Mouse (Mus musculus) cerebellum, adult 2 months (tissue): ENCODE results near the gene Pou4f1. TPM values are rescaled to one million over a fixed set of nuclear protein-coding genes. Genes with fewer than 3 reads are reported as not detected.

Experiments
- DNase-seq, 2 experiments: peaks; one replicate each; pipeline ENCODE4 v3.0.0; 2021
- H3K27ac ChIP-seq: fragments of 200-500 bp; 2 replicates; pipeline ENCODE4 v1.5.1; 2012; ENCODE audit warnings: low read length, control low read depth, inconsistent platforms; ENCODE audit not compliant: insufficient read depth
- H3K27me3 ChIP-seq: fragments of 200-500 bp; 2 replicates; pipeline ENCODE4 v1.6.1; 2012; ENCODE audit warnings: inconsistent platforms, mild to moderate bottlenecking, low read length, moderate library complexity; ENCODE audit not compliant: control insufficient read depth, insufficient read depth
- H3K4me1 ChIP-seq: fragments of 200-500 bp; 2 replicates; pipeline ENCODE4 v1.6.1; 2011; ENCODE audit warnings: low read length; ENCODE audit not compliant: control insufficient read depth, insufficient read depth
- H3K4me3 ChIP-seq: fragments of 200-500 bp; replicated peaks from 2 replicates; pipeline ENCODE3; 2011; ENCODE audit warnings: mild to moderate bottlenecking, low read depth, low read length, control low read depth; ENCODE audit not compliant: insufficient read depth
- CTCF ChIP-seq: fragments of 200-500 bp; IDR thresholded peaks from 2 replicates; pipeline ENCODE4 v1.5.1; 2011; ENCODE audit warnings: low read depth, mild to moderate bottlenecking, control low read depth, low read length, moderate library complexity, borderline replicate concordance; ENCODE audit not compliant: insufficient read depth
- POLR2A ChIP-seq: fragments of 200-500 bp; IDR thresholded peaks from 2 replicates; pipeline ENCODE4 v1.6.1; 2011; ENCODE audit warnings: low read length, control low read depth, borderline replicate concordance; ENCODE audit not compliant: insufficient read depth
- WGBS: fragments of 180-500 bp; shearing (Covaris S2); methylation state at CpG from one replicate; pipeline ENCODE4 v1.1.7; 2018; 5-methylcytosine and 5-hydroxymethylcytosine counted together
- polyA plus RNA-seq: library from polyadenylated mRNA; depleted of rRNA; stranded (reverse); fragments of >200 nt; gene quantifications from 2 replicates; pipeline ENCODE4 v1.2.3, GENCODE M21; 2012

The Pou4f1 gene
- polyA plus RNA-seq, 1 experiment = 0.61 TPM

DNA sequence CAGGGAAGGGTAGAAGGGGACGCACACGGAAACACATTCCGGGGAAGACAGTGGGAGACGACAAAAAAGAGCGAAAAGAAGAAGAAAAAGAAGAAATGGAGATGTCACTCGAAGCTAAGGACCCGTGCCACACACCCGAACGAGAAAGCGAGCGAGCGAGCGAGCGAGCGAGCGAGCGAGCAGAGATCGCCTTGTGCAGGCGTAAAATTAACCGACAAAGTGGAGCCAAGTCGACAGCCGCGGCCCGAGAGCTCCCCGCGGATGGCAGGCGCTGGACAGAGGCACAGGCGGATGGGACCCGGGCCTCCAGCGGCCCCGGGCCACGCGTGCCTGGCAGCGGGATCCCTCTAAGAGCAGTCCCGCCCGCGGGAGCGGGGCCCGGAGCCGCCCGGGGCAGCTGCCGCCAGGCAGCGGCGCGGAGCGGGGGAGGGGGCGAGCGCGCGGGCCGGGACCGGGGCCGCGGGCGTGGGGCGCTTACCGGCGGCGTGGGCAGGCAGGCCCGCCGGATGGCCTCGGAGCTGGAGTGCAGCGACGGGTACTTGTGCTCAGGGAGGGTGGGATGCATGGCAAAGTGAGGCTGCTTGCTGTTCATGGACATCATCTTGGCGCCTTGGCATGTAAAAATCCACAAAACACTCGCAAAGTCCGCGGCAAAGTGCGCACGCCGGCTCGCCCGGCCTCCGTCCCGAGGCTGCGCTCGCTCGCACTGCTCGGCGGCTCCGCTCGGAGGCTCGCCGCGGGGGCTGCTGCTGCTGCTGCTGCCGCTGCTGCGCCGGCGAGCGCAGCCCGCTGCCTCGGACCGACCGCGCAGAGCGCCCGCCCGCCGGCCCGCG lies 450 bp downstream of the Pou4f1 start:
- no peak overlapping the region for H3K27ac ChIP-seq
- H3K4me3 ChIP-seq = peak overlapping the region; percentile 10
- 2% methylated on average over 90 of the region's 101 CpGs for WGBS

DNA sequence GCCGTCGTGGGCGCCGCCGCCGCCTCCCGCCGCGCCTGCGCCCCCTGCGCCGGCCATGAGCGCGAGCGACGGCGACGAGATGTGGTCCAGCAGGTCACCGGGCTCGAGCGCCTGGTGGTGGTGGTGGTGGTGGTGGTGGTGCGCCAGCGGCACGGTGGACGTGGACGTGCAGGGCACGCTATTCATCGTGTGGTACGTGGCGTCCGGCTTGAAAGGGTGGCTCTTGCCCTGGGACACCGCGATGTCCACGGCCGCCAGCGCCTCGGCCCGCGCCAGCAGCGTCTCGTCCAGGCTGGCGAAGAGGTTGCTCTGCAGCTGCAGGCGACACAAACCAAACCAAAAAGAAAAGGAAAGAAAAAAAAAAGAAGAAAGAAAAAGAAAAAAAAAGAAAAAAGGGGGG lies 1.2 kb downstream of the Pou4f1 start:
- Histone ChIP-seq H3K4me1 (no peaks in the 10 kb centered on the region), H3K4me3 (no peak overlapping the region), H3K27ac (no peak overlapping the region), H3K27me3 (peaks cover 25% of the 10 kb centered on the region)
- DNase-seq = no peak
- TF ChIP-seq CTCF (no peak), POLR2A (no peak)
- 5% methylated on average over 39 of the region's 43 CpGs for WGBS

More for the DNA sequence above, 450 bp downstream of the Pou4f1 start:
- no peak for DNase-seq
- peaks cover 26% of the 10 kb centered on the region for H3K27me3 ChIP-seq
- TF ChIP-seq POLR2A (no peak), CTCF (no peak)
- H3K4me1 ChIP-seq = no peaks in the 10 kb centered on the region

DNA sequence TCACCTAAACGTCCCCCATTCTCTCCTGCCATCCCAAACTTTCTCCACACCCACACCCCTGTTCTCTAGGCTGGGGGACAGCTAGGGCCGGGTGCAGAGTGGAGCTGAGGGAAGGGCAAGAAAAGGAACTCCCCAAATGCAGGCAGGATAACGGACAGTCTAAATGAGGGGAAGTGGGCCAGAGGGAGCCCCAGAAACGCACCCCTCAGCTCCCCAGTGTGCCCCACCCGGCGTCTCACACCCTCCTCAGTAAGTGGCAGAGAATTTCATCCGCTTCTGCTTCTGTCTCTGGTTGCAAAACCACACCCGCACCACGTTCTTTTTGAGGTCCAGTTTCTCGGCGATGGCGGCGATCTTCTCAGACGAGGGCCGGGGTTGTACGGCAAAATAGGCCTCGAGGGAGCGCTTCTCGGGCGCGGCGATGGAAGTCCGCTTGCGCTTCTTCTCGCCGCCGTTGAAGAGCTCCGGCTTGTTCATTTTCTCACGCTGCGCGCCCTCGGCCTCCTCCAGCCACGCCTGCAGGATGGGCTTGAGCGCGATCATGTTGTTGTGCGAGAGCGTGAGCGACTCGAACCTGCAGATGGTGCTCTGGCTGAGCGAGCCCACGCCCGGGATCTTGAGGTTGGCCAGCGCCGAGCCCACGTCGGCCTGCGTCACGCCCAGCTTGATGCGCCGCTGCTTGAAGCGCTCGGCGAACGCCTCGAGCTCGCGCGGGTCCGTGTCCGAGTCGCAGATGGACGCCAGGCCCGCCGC lies 2.1 kb downstream of the Pou4f1 start:
- 3% methylated on average over 64 of the region's 64 CpGs for WGBS
- TF ChIP-seq POLR2A = no peak
- Histone ChIP-seq H3K4me3 (no peak overlapping the region), H3K27ac (no peak overlapping the region), H3K27me3 (peaks cover 30% of the 10 kb centered on the region), H3K4me1 (no peaks in the 10 kb centered on the region)
- DNase-seq = no peak

DNA sequence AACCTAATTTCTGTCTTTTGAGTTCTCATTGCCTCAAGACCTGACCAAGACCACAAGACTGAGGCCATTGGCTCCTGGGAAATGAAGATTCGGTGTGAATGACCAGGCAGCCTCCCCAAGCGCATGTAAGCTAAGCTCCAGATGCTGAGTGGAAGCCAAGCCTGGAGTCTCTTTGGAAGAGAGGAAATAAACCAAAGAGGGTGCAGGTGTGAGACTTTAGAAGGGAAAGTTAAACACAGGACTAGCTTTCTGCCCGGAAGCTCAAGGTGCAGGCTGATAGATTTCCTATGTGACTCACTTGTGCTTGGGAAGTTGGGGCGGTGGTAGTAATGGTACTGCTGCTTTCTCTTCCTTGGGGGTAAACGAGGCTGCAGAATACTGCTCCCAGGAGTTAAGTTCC lies 3.0 kb downstream of the Pou4f1 start:
- Histone ChIP-seq H3K4me1 (no peaks in the 10 kb centered on the region), H3K27ac (no peak overlapping the region), H3K27me3 (peaks cover 33% of the 10 kb centered on the region), H3K4me3 (no peak overlapping the region)
- WGBS = 30% methylated on average over 5 of the region's 5 CpGs
- no peak for TF ChIP-seq POLR2A
- DNase-seq = no peak

DNA sequence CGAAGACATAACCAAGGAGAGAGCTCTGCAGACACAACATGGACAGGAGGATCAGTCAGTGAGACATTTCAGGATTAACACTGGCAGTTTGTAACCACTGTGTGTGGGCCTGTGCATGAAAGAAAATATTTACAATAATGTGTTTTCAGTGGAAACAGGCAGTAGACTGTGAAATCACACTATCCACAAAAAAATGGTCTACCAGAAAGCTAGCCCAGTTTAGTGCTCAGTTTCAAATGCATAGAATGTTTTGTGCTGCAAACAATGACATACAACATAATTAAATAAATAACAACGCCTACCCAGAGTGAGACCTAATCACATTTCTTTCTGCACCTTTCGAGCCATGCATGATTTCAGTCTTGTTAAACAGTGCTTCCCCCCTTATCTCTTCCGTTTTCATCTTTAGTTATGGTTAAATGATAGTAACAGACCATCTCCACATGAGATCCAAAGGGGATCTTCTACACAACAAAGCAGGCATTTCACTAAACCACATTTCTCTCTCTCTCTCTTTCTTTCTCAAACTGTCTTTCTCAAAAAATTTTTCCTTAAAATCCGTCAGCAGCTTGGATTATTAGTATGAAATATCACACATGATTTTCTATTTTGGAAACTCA lies 4.1 kb downstream of the Pou4f1 start:
- peaks cover 34% of the 10 kb centered on the region for H3K27me3 ChIP-seq
- DNase-seq = no peak
- no peak overlapping the region for H3K27ac ChIP-seq
- no peaks in the 10 kb centered on the region for H3K4me1 ChIP-seq
- 27% methylated on average over 5 of the region's 5 CpGs for WGBS
- H3K4me3 ChIP-seq = no peak overlapping the region
- TF ChIP-seq POLR2A (no peak), CTCF (no peak)

DNA sequence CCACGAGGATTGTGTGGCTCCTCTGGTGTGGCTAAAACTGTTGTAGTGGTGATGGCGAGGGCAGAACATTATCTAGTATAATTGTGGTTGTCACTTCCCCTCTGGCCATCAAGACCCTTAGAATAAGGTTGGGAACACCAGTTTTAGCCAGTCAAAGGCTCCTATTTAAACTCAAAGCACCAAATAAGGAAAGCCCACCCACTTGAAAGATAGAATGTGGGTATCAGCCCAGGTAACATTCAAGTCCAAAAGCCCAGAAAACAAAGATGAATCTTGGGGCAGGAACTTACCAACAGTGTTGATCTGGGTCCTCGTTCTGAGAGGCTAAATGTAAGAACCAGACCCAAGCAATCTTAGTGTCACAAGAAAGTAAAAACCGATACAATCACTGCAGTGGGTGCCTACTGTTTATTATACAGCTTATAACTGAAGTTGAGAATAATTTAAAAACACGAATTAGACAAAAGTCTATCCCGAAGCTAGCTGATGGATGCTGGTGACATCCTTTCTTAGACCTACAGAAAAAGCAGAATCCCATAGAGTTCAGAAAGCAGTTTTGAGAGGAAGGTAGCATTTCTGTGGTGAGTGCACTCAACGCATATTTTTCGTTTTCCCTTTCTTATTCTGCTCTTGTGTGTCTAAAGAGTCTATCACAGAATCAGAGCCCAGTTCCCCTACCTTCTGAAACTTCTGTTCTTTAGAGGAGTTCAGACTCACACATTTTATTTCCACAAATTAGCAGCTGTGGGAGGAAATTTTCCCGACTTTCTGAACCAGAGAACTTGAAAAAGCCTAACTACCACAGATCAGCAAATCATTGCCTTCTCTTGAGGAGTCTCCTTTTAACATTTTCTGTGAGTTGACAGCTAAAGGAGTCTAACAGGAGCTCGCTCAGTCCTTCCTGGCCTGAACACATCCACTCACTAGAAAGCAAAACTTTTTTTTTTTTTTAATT lies 6.2 kb downstream of the Pou4f1 start:
- Histone ChIP-seq H3K27me3 (peaks cover 34% of the 10 kb centered on the region), H3K27ac (no peak overlapping the region), H3K4me1 (no peaks in the 10 kb centered on the region), H3K4me3 (no peak overlapping the region)
- WGBS = 6% methylated on average over 10 of the region's 10 CpGs
- TF ChIP-seq POLR2A (no peak), CTCF (no peak)
- no peak for DNase-seq

DNA sequence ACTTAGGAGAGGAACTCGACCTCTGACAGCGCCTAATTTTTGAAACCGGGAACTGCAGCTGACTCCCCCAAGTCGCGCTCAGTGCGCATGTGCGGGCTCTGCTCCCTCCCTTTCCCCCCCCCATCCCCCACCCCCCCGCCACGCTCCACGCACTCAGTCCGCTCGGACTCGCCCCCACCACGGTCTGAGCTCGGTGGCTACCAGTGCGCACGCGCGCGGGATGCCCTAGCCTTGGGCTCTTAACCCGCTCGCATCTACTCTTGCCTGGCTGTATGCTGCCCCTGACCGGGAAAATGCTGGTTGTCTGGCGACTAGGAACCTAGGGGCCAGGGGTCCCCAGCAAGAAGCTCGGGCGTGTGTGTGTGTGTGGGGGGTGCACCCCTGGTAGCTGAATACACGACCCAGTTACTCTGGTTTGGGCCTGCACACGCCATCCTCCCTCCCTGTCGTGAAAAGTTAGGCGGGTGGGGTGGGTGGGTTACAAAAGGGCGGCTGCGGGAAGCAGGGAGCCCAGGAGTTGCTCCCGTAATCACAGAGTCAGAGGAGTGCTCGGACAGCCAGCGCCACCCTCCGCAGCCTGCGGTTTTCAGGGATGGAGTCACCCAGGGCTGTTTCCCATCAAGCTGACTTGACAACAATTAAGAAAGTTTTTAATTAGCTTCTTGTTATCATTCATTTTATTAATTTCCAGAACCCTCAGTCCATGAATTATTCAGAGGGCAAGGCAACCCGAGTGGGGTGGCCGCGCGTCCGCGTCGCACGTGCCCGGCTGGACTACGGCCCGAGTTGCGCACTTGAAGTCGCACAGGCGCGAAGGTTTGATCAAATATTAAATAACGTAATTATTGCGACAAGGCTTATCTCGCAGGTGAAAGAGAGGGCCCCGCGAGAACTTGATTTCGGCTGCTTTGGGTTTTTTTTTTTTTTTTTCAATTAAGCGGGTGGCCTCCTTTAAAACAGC lies 7.2 kb downstream of the Pou4f1 start:
- TF ChIP-seq POLR2A (no peak), CTCF (no peak)
- H3K4me1 ChIP-seq = no peaks in the 10 kb centered on the region
- DNase-seq = no peak
- H3K27me3 ChIP-seq = peaks cover 31% of the 10 kb centered on the region
- H3K27ac ChIP-seq = no peak overlapping the region
- 2% methylated on average over 59 of the region's 59 CpGs for WGBS
- H3K4me3 ChIP-seq = no peak overlapping the region
